Mouse (Mus musculus) hindbrain, embryonic 12.5 days (tissue): ENCODE measurements around the gene Mybph. TPM values are rescaled to one million over a fixed set of nuclear protein-coding genes. Genes with fewer than 3 reads are reported as not detected.
A peak's percentile ranks its signal among the peaks of the same experiment; 100 is the strongest.

ENCODE experiments used
- ATAC-seq: fragments of 200-750 bp; cut with Nextera tagmentation; 2 replicates; pipeline ENCODE4 v1.8.0; 2017; ENCODE audit warnings: moderate TSS enrichment; ENCODE audit not compliant: low FRiP score
- H3K27ac ChIP-seq: fragments of 300-500 bp; sonication (generic); 2 replicates; pipeline ENCODE4 v1.5.1; 2016; ENCODE audit warnings: mild to moderate bottlenecking
- H3K27me3 ChIP-seq: fragments of 300-500 bp; sonication (generic); 2 replicates; pipeline ENCODE4 v1.6.1; 2016; ENCODE audit warnings: mild to moderate bottlenecking
- H3K36me3 ChIP-seq: fragments of 300-500 bp; sonication (generic); 2 replicates; pipeline ENCODE4 v1.6.1; 2016; ENCODE audit warnings: mild to moderate bottlenecking
- H3K4me1 ChIP-seq: fragments of 300-500 bp; sonication (generic); 2 replicates; pipeline ENCODE4 v1.6.1; 2016
- H3K4me2 ChIP-seq: fragments of 300-500 bp; sonication (generic); replicated peaks from 2 replicates; pipeline ENCODE4 v1.6.1; 2016; ENCODE audit warnings: mild to moderate bottlenecking
- H3K4me3 ChIP-seq: fragments of 300-500 bp; sonication (generic); 2 replicates; pipeline ENCODE4 v1.5.1; 2016; ENCODE audit warnings: mild to moderate bottlenecking
- H3K9ac ChIP-seq: fragments of 300-500 bp; sonication (generic); 2 replicates; pipeline ENCODE4 v1.6.1; 2016; ENCODE audit warnings: mild to moderate bottlenecking, moderate library complexity
- H3K9me3 ChIP-seq: fragments of 300-500 bp; sonication (generic); replicated peaks from 2 replicates; pipeline ENCODE4 v1.6.1; 2016; ENCODE audit warnings: mild to moderate bottlenecking
- WGBS: fragments of 180-500 bp; shearing (Covaris S2); methylation state at CpG from one replicate; pipeline ENCODE4 v1.1.7; 2016; 5-methylcytosine and 5-hydroxymethylcytosine counted together
- polyA plus RNA-seq: library from polyadenylated mRNA; unstranded; fragments of >200 nt; fragmentation: Nextera tagmentation; extraction: Ambion mirVana; gene quantifications from 2 replicates; pipeline ENCODE4 v1.2.1, GENCODE M21; 2016

The Mybph gene
- polyA plus RNA-seq, 1 experiment from 2014 or later = 2.4 TPM

- no peak overlapping the region for H3K9ac ChIP-seq
- H3K27me3 ChIP-seq = no peaks in the 10 kb centered on the region
- H3K4me2 ChIP-seq = no peak overlapping the region
- no peaks in the 10 kb centered on the region for H3K9me3 ChIP-seq
- 31% methylated on average over 3 of the region's 3 CpGs for WGBS
- ATAC-seq = no peak
- no peak overlapping the region for H3K27ac ChIP-seq
- H3K4me3 ChIP-seq = no peak overlapping the region
- peaks cover 6% of the 10 kb centered on the region; the same call in 1 of the 2 replicates for H3K4me1 ChIP-seq
- no peaks in the 10 kb centered on the region for H3K36me3 ChIP-seq
Observed at GRCm38 (mm10) chr1:134201751-134202420, 8.6 kb downstream of the Mybph start.

GRCm38 (mm10) chr1:134204230-134204629 lies 11.0 kb downstream of the Mybph start:
- Histone ChIP-seq H3K36me3 (no peaks in the 10 kb centered on the region), H3K4me2 (no peak overlapping the region), H3K27ac (no peak overlapping the region), H3K9ac (no peak overlapping the region), H3K4me3 (no peak overlapping the region), H3K9me3 (no peaks in the 10 kb centered on the region), H3K4me1 (peaks cover 6% of the 10 kb centered on the region; the same call in 1 of the 2 replicates), H3K27me3 (no peaks in the 10 kb centered on the region; the same call in 1 of the 2 replicates)
- no peak for ATAC-seq
- WGBS = 92% methylated on average over 13 of the region's 13 CpGs

GRCm38 (mm10) chr1:134205296-134206018 lies 12.2 kb downstream of the Mybph start:
- H3K4me2 ChIP-seq = no peak overlapping the region
- H3K36me3 ChIP-seq = no peaks in the 10 kb centered on the region
- H3K27ac ChIP-seq = 0 out of 2 replicates have a peak overlapping the region, but pooled peaks have one; percentile 19
- peaks cover 10% of the 10 kb centered on the region; the same call in 1 of the 2 replicates for H3K4me1 ChIP-seq
- no peak for ATAC-seq
- no peak overlapping the region for H3K4me3 ChIP-seq
- H3K9me3 ChIP-seq = no peaks in the 10 kb centered on the region
- no peak overlapping the region for H3K9ac ChIP-seq
- H3K27me3 ChIP-seq = no peaks in the 10 kb centered on the region; the same call in 1 of the 2 replicates
- WGBS = 60% methylated on average over 9 of the region's 9 CpGs

- WGBS = 61% methylated on average over 5 of the region's 5 CpGs
- H3K9me3 ChIP-seq = no peaks in the 10 kb centered on the region
- no peak overlapping the region for H3K4me2 ChIP-seq
- no peak overlapping the region for H3K27ac ChIP-seq
- no peak for ATAC-seq
- no peaks in the 10 kb centered on the region for H3K36me3 ChIP-seq
- H3K4me1 ChIP-seq = peaks cover 13% of the 10 kb centered on the region; the same call in 1 of the 2 replicates
- H3K27me3 ChIP-seq = no peaks in the 10 kb centered on the region; the same call in 1 of the 2 replicates
- H3K9ac ChIP-seq = no peak overlapping the region
- H3K4me3 ChIP-seq = no peak overlapping the region
Observed at GRCm38 (mm10) chr1:134206085-134206484, 12.8 kb downstream of the Mybph start.

- Histone ChIP-seq H3K36me3 (no peaks in the 10 kb centered on the region), H3K4me2 (no peak overlapping the region), H3K4me3 (no peak overlapping the region), H3K9ac (no peak overlapping the region), H3K27ac (no peak overlapping the region), H3K4me1 (peaks cover 14% of the 10 kb centered on the region), H3K27me3 (peaks cover 4% of the 10 kb centered on the region), H3K9me3 (no peaks in the 10 kb centered on the region)
- 44% methylated on average over 6 of the region's 6 CpGs for WGBS
- no peak for ATAC-seq
Observed at GRCm38 (mm10) chr1:134210179-134210755, 17.0 kb downstream of the Mybph start.

GRCm38 (mm10) chr1:134211043-134211442 lies 17.8 kb downstream of the Mybph start:
- Histone ChIP-seq H3K9me3 (no peaks in the 10 kb centered on the region), H3K4me2 (no peak overlapping the region), H3K36me3 (no peaks in the 10 kb centered on the region), H3K27me3 (peaks cover 4% of the 10 kb centered on the region), H3K27ac (no peak overlapping the region), H3K9ac (no peak overlapping the region), H3K4me1 (peaks cover 20% of the 10 kb centered on the region), H3K4me3 (no peak overlapping the region)
- no peak for ATAC-seq
- 74% methylated on average over 6 of the region's 6 CpGs for WGBS

- 15% methylated on average over 2 of the region's 2 CpGs for WGBS
- H3K27ac ChIP-seq = no peak overlapping the region
- H3K4me3 ChIP-seq = no peak overlapping the region
- no peaks in the 10 kb centered on the region for H3K36me3 ChIP-seq
- H3K9me3 ChIP-seq = no peaks in the 10 kb centered on the region
- no peak for ATAC-seq
- no peak overlapping the region for H3K9ac ChIP-seq
- H3K27me3 ChIP-seq = peaks cover 4% of the 10 kb centered on the region
- no peak overlapping the region for H3K4me2 ChIP-seq
- peaks cover 21% of the 10 kb centered on the region for H3K4me1 ChIP-seq
Observed at GRCm38 (mm10) chr1:134211631-134212030, 18.4 kb downstream of the Mybph start.

GRCm38 (mm10) chr1:134212351-134212750 lies 19.1 kb downstream of the Mybph start:
- peaks cover 4% of the 10 kb centered on the region for H3K27me3 ChIP-seq
- no peak overlapping the region for H3K27ac ChIP-seq
- H3K9me3 ChIP-seq = no peaks in the 10 kb centered on the region
- H3K4me1 ChIP-seq = peaks cover 21% of the 10 kb centered on the region
- H3K4me3 ChIP-seq = no peak overlapping the region
- WGBS = 76% methylated on average over 6 of the region's 6 CpGs
- ATAC-seq = no peak
- no peaks in the 10 kb centered on the region for H3K36me3 ChIP-seq
- H3K4me2 ChIP-seq = no peak overlapping the region
- H3K9ac ChIP-seq = no peak overlapping the region

GRCm38 (mm10) chr1:134213405-134213804 lies 20.2 kb downstream of the Mybph start:
- peaks cover 4% of the 10 kb centered on the region for H3K27me3 ChIP-seq
- WGBS = 79% methylated on average over 7 of the region's 7 CpGs

GRCm38 (mm10) chr1:134215059-134215458 lies 21.8 kb downstream of the Mybph start:
- no peak overlapping the region for H3K4me3 ChIP-seq
- no peaks in the 10 kb centered on the region for H3K9me3 ChIP-seq
- no peak overlapping the region for H3K4me2 ChIP-seq
- H3K4me1 ChIP-seq = peaks cover 21% of the 10 kb centered on the region
- H3K9ac ChIP-seq = no peak overlapping the region
- H3K27me3 ChIP-seq = peaks cover 4% of the 10 kb centered on the region
- ATAC-seq = no peak
- 56% methylated on average over 7 of the region's 7 CpGs for WGBS
- no peaks in the 10 kb centered on the region for H3K36me3 ChIP-seq
- H3K27ac ChIP-seq = no peak overlapping the region

More at GRCm38 (mm10) chr1:134213405-134213804, 20.2 kb downstream of the Mybph start:
- peaks cover 21% of the 10 kb centered on the region for H3K4me1 ChIP-seq
- H3K27ac ChIP-seq = no peak overlapping the region
- H3K9ac ChIP-seq = no peak overlapping the region
- ATAC-seq = no peak
- H3K4me2 ChIP-seq = no peak overlapping the region
- no peaks in the 10 kb centered on the region for H3K36me3 ChIP-seq
- H3K4me3 ChIP-seq = no peak overlapping the region
- no peaks in the 10 kb centered on the region for H3K9me3 ChIP-seq

- Histone ChIP-seq H3K9me3 (no peaks in the 10 kb centered on the region), H3K36me3 (no peaks in the 10 kb centered on the region), H3K9ac (no peak overlapping the region), H3K4me2 (0 out of 2 replicates have a peak overlapping the region, but pooled peaks have one; percentile 3), H3K27me3 (peaks cover 4% of the 10 kb centered on the region), H3K27ac (no peak overlapping the region), H3K4me3 (no peak overlapping the region), H3K4me1 (peaks cover 15% of the 10 kb centered on the region)
- WGBS = 21% methylated on average over 11 of the region's 11 CpGs
- 0 out of 2 replicates have a peak, but pooled peaks have one; percentile 35 for ATAC-seq
Observed at GRCm38 (mm10) chr1:134215751-134216628, 22.7 kb downstream of the Mybph start.

- no peak overlapping the region for H3K27ac ChIP-seq
- no peak for ATAC-seq
Observed at GRCm38 (mm10) chr1:134216629-134216971, 23.4 kb downstream of the Mybph start.

More at GRCm38 (mm10) chr1:134216629-134216971, 23.4 kb downstream of the Mybph start:
- no peaks in the 10 kb centered on the region for H3K9me3 ChIP-seq
- H3K9ac ChIP-seq = no peak overlapping the region
- H3K4me2 ChIP-seq = no peak overlapping the region
- H3K4me3 ChIP-seq = no peak overlapping the region
- peaks cover 4% of the 10 kb centered on the region for H3K27me3 ChIP-seq
- 89% methylated on average over 2 of the region's 2 CpGs for WGBS
- H3K4me1 ChIP-seq = peaks cover 15% of the 10 kb centered on the region
- no peaks in the 10 kb centered on the region for H3K36me3 ChIP-seq
